Mouse (Mus musculus) adrenal gland, adult 8-10 months (tissue): ENCODE results near the gene Gata5. TPM values are rescaled to one million over a fixed set of nuclear protein-coding genes. Genes with fewer than 3 reads are reported as not detected.
A peak's percentile ranks its signal among the peaks of the same experiment; 100 is the strongest.

ENCODE experiments used
- DNase-seq: peaks from one replicate; pipeline ENCODE4 v3.0.0; 2022
- total RNA-seq, 4 experiments: library from RNA; stranded (reverse); gene quantifications; 2 replicates each; pipeline ENCODE4 v1.2.4; 2022

Gene Gata5
- total RNA-seq, 4 experiments from 2014 or later = 0.07 to 0.09 TPM; not detected in 2

- no peak for DNase-seq
Observed at GRCm38 (mm10) chr2:180306423-180307168, 27.9 kb downstream of the Gata5 start.

GRCm38 (mm10) chr2:180306009-180306408, 28.5 kb downstream of the Gata5 start:
- no peak for DNase-seq

GRCm38 (mm10) chr2:180305490-180305889, 29.0 kb downstream of the Gata5 start:
- DNase-seq = no peak

- no peak for DNase-seq
Observed at GRCm38 (mm10) chr2:180304554-180304953, 29.9 kb downstream of the Gata5 start.

GRCm38 (mm10) chr2:180303468-180303867, 31.0 kb downstream of the Gata5 start:
- DNase-seq = no peak

GRCm38 (mm10) chr2:180302201-180302600, 32.3 kb downstream of the Gata5 start:
- DNase-seq = no peak

- DNase-seq = no peak
Observed at GRCm38 (mm10) chr2:180300771-180301170, 33.7 kb downstream of the Gata5 start.

GRCm38 (mm10) chr2:180300252-180300651, 34.2 kb downstream of the Gata5 start:
- no peak for DNase-seq

- DNase-seq = no peak
Observed at GRCm38 (mm10) chr2:180292906-180293305, 41.6 kb downstream of the Gata5 start.

- DNase-seq = no peak
Observed at GRCm38 (mm10) chr2:180292026-180292425, 42.5 kb downstream of the Gata5 start.

GRCm38 (mm10) chr2:180291566-180291965, 42.9 kb downstream of the Gata5 start:
- no peak for DNase-seq

- no peak for DNase-seq
Observed at GRCm38 (mm10) chr2:180290503-180290902, 44.0 kb downstream of the Gata5 start.

GRCm38 (mm10) chr2:180289440-180290108, 44.9 kb downstream of the Gata5 start, which contains the start of gene Rbbp8nl:
TSS of gene Rbbp8nl (minus strand) at chr2:180289879.
- DNase-seq = no peak

GRCm38 (mm10) chr2:180288966-180289365, 45.5 kb downstream of the Gata5 start:
- DNase-seq = no peak

GRCm38 (mm10) chr2:180279321-180279720, 55.2 kb downstream of the Gata5 start:
- no peak for DNase-seq

- DNase-seq = no peak
Observed at GRCm38 (mm10) chr2:180277773-180278320, 56.7 kb downstream of the Gata5 start.

GRCm38 (mm10) chr2:180276851-180277259, 57.6 kb downstream of the Gata5 start:
- no peak for DNase-seq

GRCm38 (mm10) chr2:180276385-180276784, 58.1 kb downstream of the Gata5 start:
- no peak for DNase-seq

- DNase-seq = peak; percentile 66
Observed at GRCm38 (mm10) chr2:180275836-180276235, 58.7 kb downstream of the Gata5 start.
